Mouse (Mus musculus): Measurements from ENCODE around the gene Spo11.
A peak's percentile ranks its signal among the peaks of the same experiment; 100 is the strongest.

The Spo11 gene

DNA sequence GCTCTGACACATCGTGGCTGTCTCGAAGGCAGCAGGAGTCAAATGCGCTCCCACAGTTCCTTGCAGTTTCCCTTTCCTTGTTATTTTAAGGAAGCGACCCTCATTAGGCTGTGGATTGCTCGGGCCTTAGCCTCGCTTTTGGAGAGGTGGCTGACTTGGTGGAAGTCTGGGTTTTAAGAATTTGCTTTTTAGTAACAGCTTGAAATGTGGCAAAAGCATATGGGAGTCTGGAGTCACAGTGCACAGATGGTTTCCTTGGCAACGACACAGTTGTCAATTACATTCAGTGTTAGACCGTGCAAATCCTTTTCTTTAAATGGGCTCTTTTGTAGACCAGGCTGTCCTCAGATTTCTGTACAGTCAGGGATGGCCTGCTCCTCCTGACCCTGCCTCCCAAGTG, 23.4 kb downstream of the Spo11 start:
- no peak for DNase-seq (ENCODE audit: low read depth, low spot score)

DNA sequence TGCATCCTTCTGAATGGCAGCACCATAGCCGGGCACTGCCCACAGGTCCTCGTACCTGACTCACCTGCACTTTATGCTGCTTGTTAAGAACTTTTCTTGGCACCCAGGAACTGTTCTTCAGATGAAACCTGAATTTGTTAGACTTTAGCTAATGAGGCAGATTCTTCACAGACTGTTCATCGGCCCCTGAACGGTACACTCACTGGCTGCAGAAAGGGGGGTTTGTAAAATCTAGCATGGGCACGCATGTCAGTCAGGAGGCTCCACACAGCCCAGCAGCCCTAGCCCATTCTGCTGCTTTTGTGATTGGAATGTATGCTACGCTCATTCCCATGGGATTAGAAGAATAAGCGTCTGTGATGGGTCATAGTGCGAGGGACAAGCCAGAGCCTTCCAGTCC, 26.2 kb downstream of the Spo11 start:
- DNase-seq (ENCODE audit: low read depth, low spot score): no peak

DNA sequence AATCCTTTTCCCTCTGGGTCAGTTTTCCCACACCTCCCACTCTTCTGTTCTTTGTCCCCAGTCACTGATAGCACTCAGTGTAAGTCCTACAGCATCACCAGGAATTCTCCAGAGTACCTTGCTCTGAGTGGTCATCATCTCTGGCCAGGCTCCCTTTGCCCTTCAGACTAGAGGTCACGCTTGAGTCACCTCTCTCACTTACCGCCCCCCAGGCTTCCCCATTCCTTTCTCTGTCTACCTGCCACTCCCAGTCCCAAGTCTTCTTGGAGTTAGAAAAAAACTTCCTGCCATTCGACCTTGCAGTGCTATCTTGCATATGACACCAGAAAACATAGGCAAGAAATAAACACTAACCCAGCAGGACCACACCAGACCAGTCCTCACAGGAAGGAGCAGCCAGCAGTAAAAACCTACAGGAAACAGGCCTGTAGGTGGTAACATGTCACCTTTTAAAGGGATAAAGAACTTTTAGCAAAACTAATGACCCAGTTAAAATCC, 32.8 kb downstream of the Spo11 start:
- no peak for DNase-seq (ENCODE audit: low read depth, low spot score)

DNA sequence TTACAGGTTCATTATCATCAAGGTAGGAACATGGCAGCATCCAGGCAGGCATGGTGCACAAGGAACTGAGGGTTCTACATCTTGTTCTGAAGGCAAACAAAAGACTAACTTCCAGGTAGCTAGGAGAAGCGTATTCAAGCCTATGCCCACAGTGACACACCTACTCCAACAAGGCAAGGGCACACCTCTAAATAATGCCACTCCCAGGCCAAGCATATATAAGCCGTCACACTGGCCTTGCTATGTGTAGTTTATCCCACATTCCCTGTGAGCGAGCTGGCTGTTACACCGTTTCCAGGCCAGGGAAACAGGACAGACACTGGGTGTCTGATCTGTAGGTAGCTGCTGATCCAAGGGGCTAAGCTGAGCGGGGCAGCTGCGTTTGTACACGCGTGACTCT, 33.9 kb downstream of the Spo11 start:
- DNase-seq (ENCODE audit: low read depth, low spot score): no peak

DNA sequence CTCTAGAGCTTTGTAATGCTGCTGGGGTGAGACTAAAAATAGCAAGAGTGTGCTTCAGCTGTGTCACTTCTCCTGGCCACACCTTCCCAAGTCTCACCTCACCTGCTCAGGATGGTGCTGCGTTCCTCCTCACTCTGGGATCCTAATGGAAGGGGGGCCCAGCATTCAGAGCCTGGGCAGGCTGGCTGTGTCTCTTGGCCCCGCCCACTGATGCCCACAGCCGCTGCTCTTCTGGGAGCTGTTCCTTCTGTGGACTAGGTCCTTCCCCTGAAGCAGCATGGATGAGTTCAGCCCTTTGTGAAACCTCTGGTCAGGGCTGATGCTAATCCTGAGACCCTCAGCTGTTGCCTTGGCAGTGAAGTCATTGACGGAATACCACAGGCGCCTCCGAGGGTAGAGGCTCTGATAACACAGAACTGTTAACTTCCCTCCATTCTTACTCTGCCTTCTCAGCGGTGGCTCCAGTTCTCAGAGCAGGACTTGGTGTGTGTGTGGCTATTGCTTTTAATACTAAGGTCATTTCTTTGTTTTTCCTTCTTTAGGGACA, 37.3 kb downstream of the Spo11 start:
- DNase-seq (ENCODE audit: low read depth, low spot score): no peak

DNA sequence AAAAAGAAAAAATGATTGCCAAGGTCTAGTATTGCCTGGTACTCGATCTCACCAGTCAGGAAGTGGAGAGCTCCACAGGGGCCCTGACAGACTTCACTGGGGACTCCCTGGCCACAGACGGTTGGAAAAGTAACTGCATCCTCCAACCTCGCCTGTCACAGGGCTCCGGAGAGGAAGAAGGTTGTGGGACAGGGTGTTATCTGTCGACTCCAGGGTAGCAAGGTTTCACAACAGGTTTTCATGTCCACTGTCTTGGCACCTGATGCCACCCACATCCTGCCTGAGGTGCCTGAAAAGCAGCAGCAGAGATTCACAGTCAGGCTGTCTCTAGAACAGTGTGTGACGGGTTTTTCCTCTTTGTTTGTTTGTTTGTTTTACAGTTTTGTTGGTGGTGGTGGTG, 40.4 kb downstream of the Spo11 start:
- DNase-seq (ENCODE audit: low read depth, low spot score): peak; percentile 79

DNA sequence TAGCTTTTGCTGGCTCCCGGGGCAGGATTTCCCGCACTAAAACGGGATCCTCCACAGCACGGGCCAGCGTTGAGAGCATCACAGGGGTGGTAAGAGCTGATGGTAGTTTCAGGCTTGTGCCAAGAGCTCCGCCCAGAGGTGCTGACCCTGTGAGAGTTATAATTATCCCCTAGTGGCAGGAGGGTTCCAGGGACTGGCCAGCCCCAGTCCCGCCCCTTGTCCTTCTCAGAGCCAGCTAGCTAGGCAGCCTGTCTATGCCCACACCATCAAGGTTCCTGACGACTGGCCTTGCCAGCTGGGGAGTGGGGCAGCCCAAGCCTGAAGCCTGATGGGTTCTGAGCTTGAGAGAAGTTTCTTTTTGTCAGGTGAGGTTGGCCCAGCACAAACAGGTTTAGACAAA, 41.1 kb downstream of the Spo11 start:
- DNase-seq (ENCODE audit: low read depth, low spot score): peak; percentile 26

DNA sequence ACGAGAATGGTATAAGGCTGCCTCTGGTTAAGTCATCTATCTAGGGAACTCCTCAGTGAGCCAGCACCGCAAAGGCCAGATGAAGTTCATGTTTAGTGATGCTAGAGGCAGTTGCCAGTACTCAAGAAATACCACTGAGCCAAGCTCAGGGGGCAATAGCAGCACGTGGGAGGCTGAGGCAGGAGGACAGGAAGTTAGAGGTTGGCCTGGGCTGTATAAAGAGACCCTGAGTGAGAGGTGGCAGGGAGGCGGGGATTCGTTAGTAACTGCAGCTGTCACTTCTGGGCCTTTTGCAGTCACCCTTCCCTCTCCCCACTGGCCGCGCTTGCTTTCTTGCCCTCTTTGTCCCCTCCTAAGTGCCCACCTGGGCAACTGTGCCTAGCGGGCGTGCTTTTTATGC, 41.8 kb downstream of the Spo11 start:
- DNase-seq (ENCODE audit: low read depth, low spot score): peak; percentile 61

DNA sequence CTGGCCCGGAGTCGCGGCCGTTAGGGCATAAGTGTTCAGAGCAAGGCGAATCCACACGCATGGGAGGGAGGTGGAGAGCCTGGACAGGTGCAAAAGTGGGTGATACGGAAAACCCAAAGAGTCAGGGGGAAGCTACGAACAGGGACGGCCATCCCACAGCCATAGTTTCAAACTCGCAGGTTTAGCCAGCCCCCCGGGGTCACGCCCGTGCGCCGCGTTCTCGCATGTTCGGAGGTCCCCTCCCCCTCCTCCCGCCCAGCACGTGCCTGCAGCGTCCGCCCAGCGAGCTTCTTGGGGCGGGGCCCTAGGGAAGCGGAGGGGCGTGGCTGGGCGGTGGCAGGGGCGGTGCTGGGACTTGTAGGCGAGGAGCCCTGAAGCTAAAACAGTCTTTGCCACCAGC, 42.3 kb downstream of the Spo11 start:
- peak; percentile 96 for DNase-seq (ENCODE audit: low read depth, low spot score)

DNA sequence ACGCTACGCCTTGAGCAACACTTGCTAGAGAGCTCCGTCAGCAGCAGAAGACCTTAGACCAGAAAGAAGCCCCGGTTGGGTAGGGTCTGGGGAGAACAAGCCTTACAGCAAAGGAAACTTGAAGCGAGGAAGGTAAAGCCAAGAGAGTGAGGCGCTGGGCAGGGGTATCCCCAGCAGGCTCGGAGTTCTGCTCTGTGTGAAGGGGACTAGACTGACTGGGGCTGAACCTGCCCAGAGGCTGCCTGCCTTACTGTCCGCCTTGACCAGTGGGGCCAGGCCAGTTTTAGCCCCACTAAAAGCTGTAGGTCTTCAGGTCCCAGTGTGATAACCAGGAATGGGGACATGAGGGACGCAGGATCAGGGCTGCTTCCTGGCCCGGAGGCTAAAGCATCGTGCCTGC, 42.9 kb downstream of the Spo11 start, which contains the start of gene Rbm38:
Gene Rbm38 (plus strand): TSS at position 69 of the 400 bp plus-strand sequence.
- peak; percentile 23 for DNase-seq (ENCODE audit: low read depth, low spot score)

DNA sequence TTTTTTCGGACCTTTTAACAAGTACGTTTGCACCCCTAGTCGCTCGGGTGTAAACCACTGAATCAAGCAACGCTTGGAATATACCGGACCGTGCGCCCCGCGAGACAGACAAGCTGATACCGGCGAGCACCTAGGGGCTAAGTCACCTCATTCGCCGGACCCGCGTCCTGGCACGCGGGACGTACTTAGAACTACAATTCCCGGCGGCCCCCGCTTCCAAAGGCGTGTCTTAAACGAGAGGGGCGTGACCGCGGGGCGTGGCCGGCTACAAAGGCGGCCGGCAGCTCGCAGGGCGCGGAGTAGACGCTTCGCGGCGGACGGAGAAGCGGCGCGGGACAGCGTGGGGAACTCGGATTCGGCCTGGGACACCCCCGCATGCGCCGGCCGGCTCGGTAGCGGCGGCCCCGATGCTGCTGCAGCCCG, 44.1 kb downstream of the Spo11 start:
- peak; percentile 96 for DNase-seq (ENCODE audit: low read depth, low spot score)

DNA sequence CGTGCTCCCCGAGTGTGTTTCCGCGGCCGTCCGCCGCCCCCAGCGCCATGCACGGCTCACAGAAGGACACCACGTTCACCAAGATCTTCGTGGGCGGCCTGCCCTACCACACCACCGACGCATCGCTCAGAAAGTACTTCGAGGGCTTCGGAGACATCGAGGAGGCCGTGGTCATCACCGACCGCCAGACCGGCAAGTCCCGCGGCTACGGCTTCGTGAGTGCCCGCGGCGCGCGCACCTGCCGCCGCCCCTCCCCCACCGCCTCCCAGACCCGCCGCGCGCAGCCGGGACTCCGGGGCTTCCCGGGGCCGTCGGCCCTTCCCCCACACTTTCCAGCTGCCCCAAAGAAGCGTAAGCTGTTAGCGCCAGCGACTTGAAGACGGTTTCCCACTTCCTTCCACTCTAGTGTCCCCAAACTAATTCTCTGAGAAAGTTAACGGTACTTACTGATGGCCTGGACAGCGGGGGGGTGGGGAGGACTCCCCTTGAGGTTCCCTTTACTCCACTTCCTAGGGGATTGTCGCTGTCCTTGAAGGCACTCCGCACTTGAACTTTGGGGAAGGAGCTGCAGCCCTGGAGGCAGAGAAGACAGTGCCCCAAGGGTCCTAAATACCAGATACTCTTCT, 44.7 kb downstream of the Spo11 start:
- DNase-seq (ENCODE audit: low read depth, low spot score): peak; percentile 81

DNA sequence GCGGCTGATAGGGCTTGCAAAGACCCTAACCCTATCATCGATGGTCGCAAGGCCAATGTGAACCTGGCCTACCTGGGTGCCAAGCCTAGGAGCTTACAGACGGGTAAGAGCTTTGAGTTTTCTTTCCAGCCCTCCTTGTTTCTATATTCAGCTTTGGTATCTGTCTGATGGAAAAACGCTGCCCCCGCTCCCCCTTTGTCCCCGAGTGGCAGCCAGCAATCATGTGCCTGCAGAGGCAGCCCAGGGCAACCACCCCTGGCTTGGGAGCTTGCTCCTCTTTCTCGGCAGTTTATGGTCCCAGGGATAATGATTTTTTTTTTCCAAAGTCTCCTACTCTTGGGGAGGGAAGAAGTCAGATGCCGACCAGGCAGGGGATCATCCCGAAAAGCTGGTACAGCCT, 45.3 kb downstream of the Spo11 start:
- peak; percentile 30 for DNase-seq (ENCODE audit: low read depth, low spot score)

DNA sequence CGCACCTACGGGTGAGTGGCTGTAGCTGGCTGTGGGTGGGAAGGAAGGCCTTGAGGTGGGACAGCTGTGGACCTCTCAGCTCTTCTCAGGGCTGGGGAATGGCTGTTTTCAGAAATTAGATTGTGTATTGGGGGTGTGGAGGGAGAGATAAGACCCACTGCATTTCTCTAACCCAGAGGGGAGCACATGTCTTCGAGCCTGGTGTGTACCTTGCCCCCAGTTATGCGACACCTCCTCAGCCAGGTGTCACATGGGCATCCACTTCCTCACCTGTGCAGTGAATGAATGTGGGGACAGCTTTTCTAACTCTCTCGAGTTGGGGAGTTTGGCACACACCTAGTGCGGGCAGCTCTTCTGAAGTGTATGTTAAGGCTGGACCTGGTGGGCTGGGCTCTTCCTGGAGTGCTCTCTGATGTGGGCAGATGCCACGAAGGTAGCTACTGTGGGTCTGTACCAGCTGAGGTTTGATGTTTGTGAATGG, 45.9 kb downstream of the Spo11 start:
- DNase-seq (ENCODE audit: low read depth, low spot score): peak; percentile 76

DNA sequence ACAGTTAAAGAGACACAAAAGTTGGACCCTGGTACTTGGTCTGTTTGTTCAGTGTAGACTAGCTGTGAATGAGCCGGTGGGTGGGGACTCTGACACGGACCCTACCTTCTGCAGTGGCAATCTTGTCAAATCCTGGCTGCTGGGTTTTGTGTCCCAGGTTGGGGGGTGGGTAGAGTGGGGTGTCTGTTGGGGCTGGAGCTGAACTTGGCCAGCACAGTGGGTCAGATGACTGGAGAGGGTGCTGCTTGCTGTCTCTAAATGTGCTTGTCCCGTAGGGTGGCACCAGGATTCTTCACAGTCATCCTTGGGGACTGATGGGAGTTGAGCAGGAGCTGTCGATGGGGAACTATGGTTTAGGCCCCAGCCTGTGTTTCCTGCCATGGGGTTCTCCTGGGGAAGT, 46.5 kb downstream of the Spo11 start:
- DNase-seq (ENCODE audit: low read depth, low spot score): no peak

DNA sequence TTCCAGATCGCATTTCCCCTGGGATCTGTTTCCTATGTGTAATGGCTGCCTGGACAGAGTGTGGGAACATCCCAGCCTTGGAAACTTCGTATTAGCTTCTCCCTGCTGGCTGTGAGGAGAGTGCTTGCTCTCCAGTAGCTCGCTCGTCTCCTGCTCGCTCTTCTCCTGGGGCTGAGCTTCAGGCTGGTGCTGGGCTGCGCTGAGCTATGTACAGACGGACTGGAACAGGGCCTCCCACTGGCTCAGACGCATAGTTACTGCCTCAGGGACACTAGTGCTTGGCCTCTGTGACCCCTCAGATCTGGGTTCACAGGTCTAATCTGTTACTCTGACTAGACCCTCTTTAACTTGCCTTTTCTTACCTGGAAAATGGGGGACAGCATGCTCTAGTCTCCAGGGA, 46.9 kb downstream of the Spo11 start:
- peak; percentile 43 for DNase-seq (ENCODE audit: low read depth, low spot score)

DNA sequence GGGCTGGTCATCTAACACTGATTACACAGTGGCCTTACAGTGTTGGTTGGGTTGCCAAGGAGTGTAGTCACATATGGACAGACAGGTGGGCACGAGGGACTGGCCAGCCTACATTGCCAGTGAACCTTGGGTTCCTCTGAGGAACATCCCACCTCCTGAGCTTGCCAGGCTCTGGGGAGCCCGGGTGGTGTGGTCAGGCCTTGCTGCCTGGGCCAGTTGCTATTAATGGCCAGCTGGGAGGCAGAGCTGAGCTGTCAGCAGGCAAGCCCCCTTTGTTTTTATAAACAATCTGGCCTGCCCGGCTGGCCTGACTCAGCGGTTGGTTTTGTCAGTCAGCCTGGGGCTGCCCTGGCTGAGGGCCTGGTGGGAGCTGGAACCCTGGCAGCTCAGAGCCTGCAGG, 47.4 kb downstream of the Spo11 start:
- peak; percentile 18 for DNase-seq (ENCODE audit: low read depth, low spot score)

DNA sequence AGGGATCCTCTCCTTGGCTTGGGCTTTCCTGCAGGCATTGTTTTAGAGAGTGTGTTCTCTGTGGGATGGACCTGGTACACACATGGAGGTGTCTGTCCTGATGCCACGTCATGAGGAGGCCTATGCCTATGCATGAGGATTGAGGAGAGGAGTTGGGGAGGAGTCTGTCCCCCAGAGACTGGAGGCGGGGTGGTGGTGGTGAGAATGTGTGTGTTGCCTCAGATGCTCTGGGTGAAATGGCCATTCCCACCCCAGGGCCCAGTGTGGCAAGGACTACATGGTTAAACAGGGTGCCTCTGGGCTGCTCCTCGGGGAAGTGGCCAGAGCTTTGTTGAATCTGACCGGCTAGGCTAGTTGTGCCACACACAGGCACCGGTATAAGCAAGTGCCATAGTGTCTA, 48.8 kb downstream of the Spo11 start:
- no peak for DNase-seq (ENCODE audit: low read depth, low spot score)

DNA sequence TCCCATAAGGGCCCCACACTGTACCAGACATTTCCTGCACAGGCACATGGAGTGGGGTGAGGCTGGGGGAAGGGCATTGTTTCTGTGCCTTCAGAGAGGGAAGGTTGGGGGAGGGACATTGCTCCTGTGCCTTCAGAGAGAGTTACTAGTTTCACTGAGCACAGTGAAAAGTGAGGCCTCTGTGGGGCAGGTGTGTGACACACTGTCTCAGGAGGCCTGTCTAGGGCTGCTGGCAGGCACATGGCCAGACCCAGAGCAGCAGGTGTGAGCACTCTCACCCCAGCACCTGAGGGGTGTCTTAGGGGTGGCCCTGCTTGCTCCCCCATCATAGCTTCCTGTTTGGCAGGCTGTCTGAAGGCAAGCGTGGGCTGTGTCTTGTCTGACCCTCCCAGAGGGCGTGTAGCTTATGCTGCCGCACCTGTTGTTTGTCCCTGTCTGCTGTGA, 49.2 kb downstream of the Spo11 start:
- DNase-seq (ENCODE audit: low read depth, low spot score): peak; percentile 90

DNA sequence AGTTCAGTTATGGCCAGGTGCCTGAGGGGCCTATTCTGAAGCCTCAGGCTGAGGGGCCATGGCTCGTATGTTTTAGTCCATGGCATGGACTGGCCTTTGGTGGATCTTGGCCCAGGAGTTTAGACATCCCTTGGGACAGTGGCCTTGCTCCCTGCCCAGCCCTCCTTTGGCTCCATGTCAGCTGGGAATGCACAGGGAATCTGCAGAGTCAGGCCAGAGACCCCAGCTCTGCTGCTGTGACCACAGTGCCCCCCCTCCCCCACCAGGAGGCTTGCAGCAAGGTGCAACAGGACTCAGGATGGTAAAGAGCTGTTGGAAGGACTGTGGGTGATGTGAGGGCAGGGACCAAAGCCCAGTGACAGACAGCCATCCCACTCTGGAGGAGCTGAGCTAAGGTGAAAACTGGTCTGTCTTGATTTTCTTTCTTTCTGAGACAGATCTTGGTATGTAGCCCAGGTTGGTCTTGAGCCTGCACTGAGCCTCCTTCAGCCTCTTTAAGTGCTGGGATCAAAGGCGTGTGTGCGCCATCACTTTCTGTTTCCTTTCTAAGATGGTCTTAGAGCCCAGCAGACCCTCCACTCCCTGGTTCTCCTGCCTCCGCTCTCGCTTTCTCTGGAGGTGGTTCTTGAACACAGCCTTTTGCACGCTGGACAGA, 49.8 kb downstream of the Spo11 start:
- peak; percentile 44 for DNase-seq (ENCODE audit: low read depth, low spot score)

DNA sequence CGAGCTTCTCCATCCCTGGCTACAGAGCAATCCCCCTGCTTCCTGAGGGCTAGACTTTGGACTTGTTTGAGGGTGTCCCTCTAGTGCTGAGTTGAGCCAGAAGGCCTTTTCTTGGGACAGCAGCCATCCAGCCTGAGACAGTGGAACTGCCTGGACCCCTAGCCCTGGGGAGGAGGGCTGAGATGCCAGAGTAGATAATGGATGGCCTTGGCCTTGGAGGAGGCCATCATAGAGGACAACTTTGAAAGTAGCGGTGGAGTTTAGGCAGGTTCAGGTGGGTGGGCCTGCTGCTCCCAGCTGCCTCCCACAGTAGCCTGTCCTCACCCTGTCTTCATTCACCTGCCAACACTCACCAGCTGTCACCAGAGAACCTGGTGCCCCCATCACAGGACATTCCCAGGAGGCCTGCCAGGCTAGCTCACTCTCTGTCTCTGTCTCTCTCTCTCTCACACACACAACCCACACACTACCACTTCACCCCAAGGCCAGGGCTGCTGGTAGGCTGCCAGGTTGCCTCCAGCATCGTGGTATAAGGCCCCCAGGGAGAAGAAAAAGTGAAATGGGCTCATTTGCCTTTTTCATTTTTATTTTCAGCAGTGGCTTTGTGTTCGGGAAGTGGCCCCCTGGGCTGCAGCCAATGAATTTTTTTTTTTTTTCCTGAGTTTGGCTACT, 50.5 kb downstream of the Spo11 start:
- peak; percentile 35 for DNase-seq (ENCODE audit: low read depth, low spot score)

DNA sequence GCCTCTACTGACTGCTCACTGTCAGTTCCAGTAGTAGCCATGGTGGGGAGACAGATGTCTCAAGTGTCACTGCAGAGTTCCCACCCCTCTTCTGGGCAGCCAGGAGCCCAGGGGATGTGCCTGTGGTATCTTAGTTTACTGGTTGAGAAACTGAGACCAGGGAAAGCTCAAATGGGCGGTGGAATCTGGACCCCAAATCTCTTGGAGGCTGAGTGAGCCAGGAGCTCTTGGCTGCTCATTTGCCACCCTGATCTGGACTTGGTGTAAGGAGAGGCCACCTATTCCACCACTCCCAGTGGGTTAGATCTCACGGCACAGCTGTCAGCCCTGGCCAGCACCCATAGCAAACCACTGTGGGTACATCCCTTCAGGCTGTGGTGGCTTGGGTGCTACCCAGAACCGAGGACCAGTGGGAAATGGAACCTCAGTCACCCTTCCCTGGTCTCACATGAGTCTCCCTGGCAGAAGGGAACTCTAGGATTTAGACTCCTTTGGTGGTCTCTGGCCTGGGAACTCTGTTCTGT, 51.1 kb downstream of the Spo11 start:
- peak; percentile 28 for DNase-seq (ENCODE audit: low read depth, low spot score)
